Mouse (Mus musculus): ENCODE results near the gene Dnah6. TPM values are rescaled to one million over a fixed set of nuclear protein-coding genes. Genes with fewer than 3 reads are reported as not detected.

The Dnah6 gene
- total and polyA plus RNA-seq, 2 experiments from 2014 or later: 0.12 TPM; not detected in 1

DNA sequence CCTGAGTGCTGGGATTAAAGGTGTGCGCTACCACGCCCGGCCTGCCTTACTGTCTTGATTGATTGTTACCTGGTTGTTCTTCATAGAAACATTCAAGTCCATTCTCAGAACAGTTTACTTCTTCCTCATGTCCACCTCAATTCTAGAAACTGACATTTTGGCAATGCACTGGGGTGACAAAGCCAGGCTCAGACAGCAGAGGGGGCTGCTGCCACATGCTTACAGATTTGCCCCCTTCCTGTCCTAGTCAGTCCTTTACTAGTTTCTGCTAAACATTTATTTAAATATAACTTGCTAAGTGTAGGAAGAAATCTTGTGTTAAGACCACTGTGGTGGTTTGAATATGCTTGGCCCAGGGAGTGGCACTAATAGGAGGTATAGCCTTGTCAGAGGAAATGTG is 192.6 kb downstream of the Dnah6 start:
- Histone ChIP-seq H3K9ac (replicated peaks; ENCODE audit: low read depth, low read length) (no peak overlapping the region), H3K4me1 (ENCODE audit: control insufficient read depth, insufficient read depth) (no peaks in the 10 kb centered on the region), H3K27me3 (ENCODE audit: control insufficient read depth, insufficient read depth, low read length) (no peaks in the 10 kb centered on the region), H3K27ac (ENCODE audit: low read depth) (no peak overlapping the region), H3K36me3 (replicated peaks; ENCODE audit: control insufficient read depth, insufficient read depth, low read length) (no peaks in the 10 kb centered on the region), H3K4me3 (ENCODE audit: low read depth, low read length) (no peak overlapping the region), H3K4me2 (ENCODE audit: low read depth, low read length) (no peak overlapping the region), H3K9me3 (replicated peaks; ENCODE audit: control insufficient read depth, low read length) (no peaks in the 10 kb centered on the region)
- TF ChIP-seq EP300 (IDR thresholded peaks at IDR 0.05; ENCODE audit: low read depth) (no peak), CTCF (IDR thresholded peaks at IDR 0.05; ENCODE audit: low read depth) (no peak)
- 90% methylated on average over 3 of the region's 3 CpGs for WGBS
- no peak for DNase-seq (ENCODE audit: low spot score)
- no peak for ATAC-seq (ENCODE audit: insufficient read depth, low read depth)

DNA sequence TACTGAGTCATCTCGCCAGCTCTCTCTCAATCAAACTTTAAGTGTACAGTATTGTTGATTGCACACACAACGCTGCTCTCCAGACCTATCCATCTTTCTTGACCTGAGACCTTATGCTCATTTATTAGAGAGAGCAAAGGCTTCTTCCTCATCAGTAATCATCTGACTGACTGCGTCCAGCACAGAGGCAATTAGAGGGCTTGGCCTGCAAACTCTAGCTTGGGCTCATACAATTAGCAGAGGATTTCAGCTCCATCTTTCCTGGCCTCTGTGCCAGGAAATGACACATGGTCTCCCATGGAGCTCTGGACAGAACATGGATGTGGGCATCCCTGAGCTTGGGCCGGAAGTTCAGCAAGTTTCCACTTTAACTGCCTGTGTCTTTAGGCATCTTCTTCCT is 193.6 kb downstream of the Dnah6 start:
- Histone ChIP-seq H3K27ac (ENCODE audit: low read depth) (no peak overlapping the region), H3K36me3 (replicated peaks; ENCODE audit: control insufficient read depth, insufficient read depth, low read length) (no peaks in the 10 kb centered on the region), H3K9ac (replicated peaks; ENCODE audit: low read depth, low read length) (no peak overlapping the region), H3K4me2 (ENCODE audit: low read depth, low read length) (no peak overlapping the region), H3K27me3 (ENCODE audit: control insufficient read depth, insufficient read depth, low read length) (no peaks in the 10 kb centered on the region), H3K4me3 (ENCODE audit: low read depth, low read length) (no peak overlapping the region), H3K4me1 (ENCODE audit: control insufficient read depth, insufficient read depth) (no peaks in the 10 kb centered on the region), H3K9me3 (replicated peaks; ENCODE audit: control insufficient read depth, low read length) (no peaks in the 10 kb centered on the region)
- TF ChIP-seq CTCF (IDR thresholded peaks at IDR 0.05; ENCODE audit: low read depth) (no peak), EP300 (IDR thresholded peaks at IDR 0.05; ENCODE audit: low read depth) (no peak)
- DNase-seq (ENCODE audit: low spot score) (no peak), ATAC-seq (ENCODE audit: insufficient read depth, low read depth) (no peak)
- 73% methylated on average over 4 of the region's 4 CpGs for WGBS

DNA sequence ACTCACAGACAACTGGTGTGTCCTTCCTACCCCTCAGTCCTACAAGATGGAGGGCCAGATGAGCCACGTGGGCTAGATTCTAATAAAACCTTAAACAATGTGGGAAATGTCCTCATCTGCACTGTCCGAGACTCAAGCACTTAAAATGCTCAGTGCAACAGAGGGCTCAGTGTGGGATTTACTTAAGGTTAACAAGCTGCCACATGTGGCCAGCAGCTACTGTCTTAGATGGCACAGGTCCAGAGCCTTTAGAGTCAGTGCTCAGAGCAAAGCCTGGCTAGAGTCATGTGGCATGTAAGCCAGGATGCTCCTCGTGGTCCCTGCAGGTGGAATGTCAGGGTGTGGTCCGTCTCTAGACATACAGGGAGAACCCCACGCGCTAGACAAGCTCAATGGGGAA is 194.6 kb downstream of the Dnah6 start:
- no peak overlapping the region for H3K4me2 ChIP-seq (ENCODE audit: low read depth, low read length)
- H3K4me3 ChIP-seq (ENCODE audit: low read depth, low read length): no peak overlapping the region
- DNase-seq (ENCODE audit: low spot score) (no peak), ATAC-seq (ENCODE audit: insufficient read depth, low read depth) (no peak)
- TF ChIP-seq CTCF (IDR thresholded peaks at IDR 0.05; ENCODE audit: low read depth): no peak
- H3K27me3 ChIP-seq (ENCODE audit: control insufficient read depth, insufficient read depth, low read length): no peaks in the 10 kb centered on the region
- no peaks in the 10 kb centered on the region for H3K4me1 ChIP-seq (ENCODE audit: control insufficient read depth, insufficient read depth)
- 73% methylated on average over 6 of the region's 6 CpGs for WGBS
- H3K27ac ChIP-seq (ENCODE audit: low read depth): no peak overlapping the region
- H3K9me3 ChIP-seq (replicated peaks; ENCODE audit: control insufficient read depth, low read length): no peaks in the 10 kb centered on the region
- no peak overlapping the region for H3K9ac ChIP-seq (replicated peaks; ENCODE audit: low read depth, low read length)
- H3K36me3 ChIP-seq (replicated peaks; ENCODE audit: control insufficient read depth, insufficient read depth, low read length): no peaks in the 10 kb centered on the region

- Histone ChIP-seq H3K4me3 (ENCODE audit: low read depth, low read length) (no peak overlapping the region), H3K4me2 (ENCODE audit: low read depth, low read length) (no peak overlapping the region), H3K9ac (replicated peaks; ENCODE audit: low read depth, low read length) (no peak overlapping the region), H3K9me3 (replicated peaks; ENCODE audit: control insufficient read depth, low read length) (no peaks in the 10 kb centered on the region), H3K4me1 (ENCODE audit: control insufficient read depth, insufficient read depth) (no peaks in the 10 kb centered on the region), H3K27ac (ENCODE audit: low read depth) (no peak overlapping the region), H3K27me3 (ENCODE audit: control insufficient read depth, insufficient read depth, low read length) (no peaks in the 10 kb centered on the region), H3K36me3 (replicated peaks; ENCODE audit: control insufficient read depth, insufficient read depth, low read length) (no peaks in the 10 kb centered on the region)
- TF ChIP-seq EP300 (IDR thresholded peaks at IDR 0.05; ENCODE audit: low read depth) (no peak), CTCF (IDR thresholded peaks at IDR 0.05; ENCODE audit: low read depth) (peak; percentile 53)
- ATAC-seq (ENCODE audit: insufficient read depth, low read depth) (no peak), DNase-seq (ENCODE audit: low spot score) (peak; percentile 37)
- WGBS: 7% methylated on average over 3 of the region's 3 CpGs
Measured at GRCm38 (mm10) chr6:73020061-73020460, 201.4 kb downstream of the Dnah6 start.

DNA sequence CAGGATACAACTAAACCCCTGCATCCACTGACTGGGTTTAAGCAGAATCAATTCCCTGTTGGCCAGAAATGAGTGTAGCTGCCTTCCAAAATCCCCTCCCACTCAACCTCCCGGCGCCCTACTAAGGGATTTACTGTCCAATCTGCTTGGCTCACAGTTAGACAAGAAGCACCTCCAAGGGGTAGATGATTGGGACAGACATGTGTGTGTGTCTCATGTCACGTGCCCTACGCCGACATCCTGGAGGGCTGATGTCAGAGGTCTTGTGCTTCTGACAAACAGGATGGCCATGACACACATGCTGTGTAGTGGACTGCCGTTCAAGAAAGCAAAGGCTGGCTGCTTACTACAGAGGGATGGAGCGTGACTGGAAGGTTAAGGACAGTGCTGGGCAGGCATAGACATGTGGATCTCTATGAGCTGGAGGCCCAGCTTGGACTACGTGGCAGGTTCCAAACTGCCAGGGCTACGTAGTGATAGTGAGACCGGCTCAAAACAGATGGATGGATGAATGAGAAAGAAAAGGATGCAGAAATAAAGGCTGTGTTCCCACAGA is 202.6 kb downstream of the Dnah6 start:
- Histone ChIP-seq H3K4me2 (ENCODE audit: low read depth, low read length) (no peak overlapping the region), H3K27ac (ENCODE audit: low read depth) (no peak overlapping the region), H3K9me3 (replicated peaks; ENCODE audit: control insufficient read depth, low read length) (no peaks in the 10 kb centered on the region), H3K4me3 (ENCODE audit: low read depth, low read length) (no peak overlapping the region), H3K36me3 (replicated peaks; ENCODE audit: control insufficient read depth, insufficient read depth, low read length) (no peaks in the 10 kb centered on the region), H3K9ac (replicated peaks; ENCODE audit: low read depth, low read length) (no peak overlapping the region), H3K4me1 (ENCODE audit: control insufficient read depth, insufficient read depth) (no peaks in the 10 kb centered on the region), H3K27me3 (ENCODE audit: control insufficient read depth, insufficient read depth, low read length) (no peaks in the 10 kb centered on the region)
- no peak for ATAC-seq (ENCODE audit: insufficient read depth, low read depth)
- WGBS: 78% methylated on average over 10 of the region's 10 CpGs
- TF ChIP-seq EP300 (IDR thresholded peaks at IDR 0.05; ENCODE audit: low read depth) (no peak), CTCF (IDR thresholded peaks at IDR 0.05; ENCODE audit: low read depth) (no peak)
- DNase-seq (ENCODE audit: low spot score): no peak

All from heart, postnatal 0 days (tissue).